Mouse (Mus musculus) CH12F3 (cell line): ENCODE data around the gene Ppp1r27.
"Not testable (repeated sequence)": the region's sequence is repeated elsewhere in the genome, so short reads cannot be mapped to it uniquely, and the experiment has no call there.

Experiments used
- in situ Hi-C: fragments of 300-500 bp; cut with MboI; formaldehyde crosslinking; loops from 2 replicates; pipeline ENCODE4 v1.14.3; 2020; ENCODE audit warnings: low sequenced_read_pairs

Gene Ppp1r27

DNA sequence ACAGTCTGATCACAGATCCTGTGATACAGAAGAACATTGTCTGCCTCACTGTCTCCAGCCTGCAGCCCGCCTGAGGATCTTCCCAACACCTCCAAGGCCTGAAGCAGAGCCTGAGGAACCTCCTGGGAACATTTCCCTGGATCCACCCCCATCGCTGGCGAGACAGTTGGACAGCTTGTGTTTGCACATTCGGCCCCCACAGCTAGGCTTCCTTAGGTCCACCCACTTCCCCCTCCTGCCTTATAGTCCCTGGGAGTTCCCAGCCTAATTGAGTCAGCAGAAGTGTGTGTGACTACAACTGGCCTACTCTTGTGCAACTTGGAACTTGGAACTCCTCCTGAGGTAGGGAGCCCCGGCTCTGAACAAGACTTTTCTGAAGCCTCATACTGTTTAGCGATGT lies 32.9 kb downstream of the Ppp1r27 start:
- in situ Hi-C loops: no loop called here

DNA sequence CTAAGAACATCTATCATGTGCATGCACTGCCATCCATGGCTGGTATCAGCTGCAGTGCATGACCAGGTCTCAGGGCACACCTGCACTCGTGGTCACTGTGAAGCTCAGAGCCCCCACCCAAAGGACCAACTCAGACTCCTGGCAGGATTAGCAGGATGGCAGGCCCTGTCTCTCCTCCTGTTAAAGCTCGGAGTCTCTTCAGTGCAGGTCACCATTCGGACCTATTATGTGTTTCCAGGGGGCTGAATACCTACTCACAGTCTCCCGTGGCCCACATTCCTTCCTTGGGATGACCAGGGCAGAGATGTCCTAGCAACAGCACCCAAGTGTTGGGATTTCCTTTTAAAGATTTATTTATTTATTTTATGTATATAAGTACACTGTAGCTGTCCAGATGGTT lies 33.8 kb downstream of the Ppp1r27 start:
- in situ Hi-C loops: no loop called here

- in situ Hi-C loops: no loop called here
These were observed 35.3 kb downstream of the Ppp1r27 start for GRCm38 (mm10) chr11:120515611-120516010.

GRCm38 (mm10) chr11:120514262-120514661 lies 36.7 kb downstream of the Ppp1r27 start:
- in situ Hi-C loops: not testable (repeated sequence)

DNA sequence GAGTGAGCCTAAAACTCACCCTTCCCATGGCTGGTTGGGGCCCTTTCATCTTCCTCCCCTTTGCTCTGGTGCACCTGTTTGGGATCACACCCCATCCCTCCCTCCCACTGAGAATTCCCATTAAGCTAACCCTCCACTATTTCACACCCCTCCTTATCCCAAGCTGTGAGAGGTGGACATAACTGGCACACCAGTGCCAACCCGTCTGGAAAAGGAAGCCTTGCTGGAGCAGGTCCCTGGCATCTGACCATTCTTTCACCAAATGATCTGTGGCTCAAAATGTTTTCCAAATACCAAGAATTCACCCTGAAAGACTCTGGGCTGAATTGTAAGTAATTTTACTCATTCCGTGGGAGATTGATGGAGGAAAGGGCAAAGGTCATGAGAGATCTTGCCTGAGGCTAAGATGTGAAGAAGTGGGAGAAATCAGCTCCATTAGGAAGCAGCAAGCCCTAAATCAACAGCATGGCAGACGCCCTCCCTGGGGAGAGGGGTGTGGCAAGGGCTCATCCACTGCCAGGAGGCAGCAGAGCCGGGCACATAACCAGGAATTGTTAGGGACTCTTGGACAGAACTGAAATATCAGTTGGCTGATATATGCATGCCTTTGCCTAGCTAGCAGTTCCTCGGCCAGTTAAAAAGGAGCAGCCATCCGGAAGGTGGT lies 38.0 kb downstream of the Ppp1r27 start:
- in situ Hi-C loops: no loop called here

GRCm38 (mm10) chr11:120510375-120511030 lies 40.4 kb downstream of the Ppp1r27 start:
- in situ Hi-C loops: no loop called here

DNA sequence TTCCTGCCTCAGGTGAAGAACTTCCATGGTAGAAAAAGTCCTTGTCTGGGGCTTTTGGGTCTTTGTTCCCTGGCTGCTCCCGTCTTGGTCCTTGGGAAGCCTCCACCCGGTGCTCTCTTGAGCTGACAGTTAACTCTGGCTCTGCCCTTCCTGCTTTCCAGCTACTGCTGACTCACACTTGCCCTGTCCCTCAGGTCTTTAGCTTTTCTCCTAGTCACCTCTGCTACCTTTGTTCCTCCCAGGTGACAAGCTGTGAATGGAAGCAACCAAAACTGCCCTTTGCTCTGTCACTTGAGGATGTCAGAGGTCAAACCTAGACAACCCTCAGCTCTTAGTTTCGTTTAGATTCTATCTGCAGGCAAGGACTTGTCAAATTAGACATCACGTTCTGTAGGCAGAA lies 41.0 kb downstream of the Ppp1r27 start:
- in situ Hi-C loops: no loop called here

DNA sequence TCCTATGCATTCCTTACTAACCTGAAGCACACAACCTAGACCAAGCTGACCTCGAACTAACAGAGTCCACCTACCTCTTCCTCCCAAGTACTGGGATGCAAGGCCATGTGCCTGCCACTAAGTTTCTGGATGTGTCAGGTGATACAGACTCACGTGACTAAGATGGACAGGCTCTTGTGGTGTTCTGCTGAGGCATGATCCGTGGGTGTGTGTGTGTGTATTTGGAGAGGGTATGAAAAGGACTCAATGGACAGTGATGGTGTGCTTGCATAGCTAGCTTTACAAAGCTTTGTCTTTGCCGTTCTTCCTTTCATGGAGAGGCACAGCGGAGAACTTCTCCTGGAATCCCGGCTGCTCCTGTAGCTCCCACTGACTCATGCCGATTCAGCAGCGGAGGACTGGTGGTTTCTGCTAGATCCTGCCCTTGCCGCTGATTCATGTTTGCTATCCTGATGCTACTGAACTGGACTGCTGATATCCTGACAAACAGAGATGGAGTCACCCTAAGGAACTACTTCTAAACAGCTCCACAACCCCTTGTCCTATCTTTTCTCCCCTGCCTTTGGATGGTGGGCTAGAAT lies 42.6 kb downstream of the Ppp1r27 start:
- in situ Hi-C loops: no loop called here

DNA sequence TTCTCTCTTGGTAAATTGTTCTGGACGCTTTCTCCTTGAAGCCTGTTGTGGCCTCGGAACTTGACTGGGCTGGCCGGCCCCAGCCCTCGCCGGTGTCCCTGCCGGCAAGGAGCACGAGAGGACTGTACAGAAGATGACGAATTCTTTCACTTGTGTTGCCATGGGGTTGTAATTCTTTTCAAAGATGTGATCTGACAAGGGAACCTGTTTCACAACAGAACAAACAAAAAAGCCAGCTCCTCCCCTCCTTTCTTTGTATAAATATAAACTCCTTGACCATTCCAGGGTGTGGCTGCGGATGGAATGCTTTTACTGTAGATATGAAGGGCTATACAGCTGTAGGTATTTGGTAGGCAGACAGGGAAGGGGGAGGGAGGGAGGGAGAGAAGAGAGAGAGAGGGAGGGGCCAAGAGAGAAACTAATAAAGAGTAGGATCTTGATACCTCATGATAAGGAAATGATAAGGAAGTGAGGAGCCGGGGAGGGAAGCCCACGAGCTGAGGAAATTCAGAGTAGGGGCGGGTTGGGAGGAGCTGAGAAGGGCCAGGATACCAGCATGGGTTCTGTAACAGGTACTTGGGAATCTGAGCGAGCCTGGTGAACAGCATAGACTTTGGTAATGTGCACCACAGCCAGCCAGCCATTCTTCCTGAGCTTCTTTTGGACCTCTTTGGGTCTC lies 43.2 kb downstream of the Ppp1r27 start:
- in situ Hi-C loops: no loop called here

DNA sequence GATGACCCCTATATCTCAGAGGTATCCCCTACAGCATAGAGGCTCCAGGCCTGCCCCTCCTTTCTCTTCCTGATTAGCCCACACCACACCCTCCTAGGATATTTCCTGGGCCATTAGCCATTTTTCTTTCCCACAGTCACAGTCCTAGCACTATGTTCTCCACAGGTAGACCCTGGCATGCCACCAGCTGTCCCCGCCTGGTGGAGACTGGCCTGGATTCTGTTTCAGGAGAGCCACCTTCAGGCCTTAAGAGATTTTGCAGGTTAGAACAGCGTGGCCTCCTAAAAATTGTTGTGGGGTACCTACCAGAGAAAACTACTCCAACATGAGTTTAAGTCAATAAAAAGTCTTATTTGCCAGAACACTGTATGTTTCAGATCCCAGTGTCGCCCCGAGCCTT lies 44.0 kb downstream of the Ppp1r27 start:
- in situ Hi-C loops: no loop called here

DNA sequence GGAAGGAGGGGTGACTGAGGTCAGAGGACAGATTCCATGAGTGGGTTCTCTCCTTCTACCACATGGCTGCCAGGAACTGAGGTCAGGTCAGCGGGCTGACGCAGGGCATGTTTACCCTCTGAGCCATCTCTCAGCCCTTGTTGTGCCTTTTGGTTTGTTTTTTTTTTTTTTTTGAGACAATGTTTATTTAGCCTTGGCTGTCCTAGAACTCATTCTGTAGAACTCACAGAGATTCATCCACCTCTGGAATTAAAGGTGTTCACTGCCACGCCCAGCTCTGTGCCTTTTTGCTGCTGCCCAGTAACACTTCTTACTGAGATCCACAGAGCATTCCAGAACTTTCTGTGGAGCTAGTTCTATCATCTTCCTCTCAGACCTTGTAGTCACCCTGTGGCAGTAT lies 45.3 kb downstream of the Ppp1r27 start:
- in situ Hi-C loops: no loop called here

- in situ Hi-C loops: no loop called here
These were observed 49.2 kb downstream of the Ppp1r27 start for GRCm38 (mm10) chr11:120501701-120502100.

DNA sequence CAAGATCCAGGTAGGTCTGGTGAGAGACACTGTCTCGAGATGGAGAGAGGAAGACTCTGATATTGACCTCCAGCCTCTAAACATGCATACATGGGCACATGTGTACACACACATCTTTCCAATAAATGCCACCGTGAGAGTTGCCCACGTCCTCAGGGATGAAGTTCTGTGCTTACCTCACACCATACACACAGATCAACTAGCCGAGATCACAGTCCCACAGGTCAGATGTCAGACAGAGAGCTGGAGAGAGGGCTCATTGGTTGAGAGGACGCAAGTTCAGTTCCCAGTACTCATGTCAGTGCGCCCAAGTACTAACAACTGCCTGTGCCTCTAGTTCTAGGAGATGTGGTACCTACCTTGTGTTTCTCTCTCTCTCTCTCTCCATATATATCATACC lies 49.9 kb downstream of the Ppp1r27 start:
- in situ Hi-C loops: no loop called here

DNA sequence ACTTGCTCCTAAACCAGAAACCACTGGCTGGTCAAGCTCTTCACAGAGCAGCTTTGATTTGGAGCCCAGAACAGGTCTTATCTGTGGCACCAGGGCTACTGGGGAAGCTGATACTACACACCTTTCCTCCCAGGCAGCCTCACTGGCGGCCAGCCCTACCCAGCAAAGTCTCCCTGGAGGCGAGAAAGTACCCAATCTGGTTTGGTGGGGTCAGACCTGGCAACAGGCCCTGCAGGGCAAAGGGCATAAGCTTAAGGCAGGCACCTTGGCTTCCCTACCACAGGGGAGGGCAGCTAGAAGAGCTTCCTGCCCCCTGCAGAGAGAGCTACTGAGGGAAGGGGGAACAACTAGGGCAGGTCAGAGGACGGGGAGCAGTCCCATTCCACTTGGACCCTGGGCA lies 50.6 kb downstream of the Ppp1r27 start:
- in situ Hi-C loops: no loop called here
